ENCODE assay signal across 9 mouse cellular contexts in the genomic region with DNA sequence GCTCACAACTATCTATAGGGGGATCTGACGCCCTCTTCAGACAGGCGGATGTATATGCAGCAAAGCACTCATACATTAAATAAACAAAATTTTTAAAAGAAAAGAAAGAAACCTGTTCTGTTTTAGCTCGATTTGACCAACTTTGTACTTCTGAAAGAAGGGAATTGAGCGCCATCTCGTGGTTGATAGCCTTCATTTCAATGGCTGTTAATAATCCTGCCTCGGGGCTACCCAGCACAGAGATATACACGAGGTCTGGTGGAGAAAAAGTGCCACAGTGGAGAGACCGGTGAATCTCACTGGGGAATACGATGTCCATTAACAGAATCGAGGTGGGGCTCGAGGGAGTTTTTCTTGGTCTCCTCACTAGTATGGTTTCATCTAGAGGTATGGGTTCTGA. TPM values are rescaled to one million over a fixed set of nuclear protein-coding genes. Genes with fewer than 3 reads are reported as not detected.
DNase-seq lines count a peak whose midpoint lies in the region; ATAC-seq and TF ChIP-seq lines count a peak whose summit lies in the region.
"Had no signal": no experiment of that assay in that cellular context is flagged by ENCODE, and none has a peak within 500 bp of the region (broad histone marks: within the 10 kb centered on the region; RNA-seq: fewer than 3 reads in every experiment).

No protein-coding gene starts in this region.

- no peaks in the 10 kb centered on the region for H3K27me3 ChIP-seq in liver, postnatal 0 days (ENCODE audit: insufficient read depth, low read length)
- H3K27me3 ChIP-seq in liver, embryonic 12.5 days (replicated peaks), result peaks cover 8% of the 10 kb centered on the region; the same call in 1 of the 2 replicates
- H3K27me3 ChIP-seq in midbrain, postnatal 0 days (ENCODE audit: insufficient read depth, low read length), result no peaks in the 10 kb centered on the region
- H3K27me3 ChIP-seq: heart, embryonic 15.5 days had no signal

- no peaks in the 10 kb centered on the region for H3K9me3 ChIP-seq in liver, postnatal 0 days (ENCODE audit: low read length)
- H3K9me3 ChIP-seq in liver, embryonic 12.5 days (replicated peaks), result 0 out of 2 replicates have a peak, but pooled peaks cover 3% of the 10 kb centered on the region
- H3K9me3 ChIP-seq in midbrain, postnatal 0 days (ENCODE audit: low read length), result no peaks in the 10 kb centered on the region
- H3K9me3 ChIP-seq: heart, embryonic 15.5 days had no signal

- H3K27ac ChIP-seq in liver, postnatal 0 days (ENCODE audit: low read depth), result no peak overlapping the region
- H3K27ac ChIP-seq in liver, embryonic 12.5 days, result no peak overlapping the region
- no peak overlapping the region for H3K27ac ChIP-seq in midbrain, postnatal 0 days (ENCODE audit: low read depth, low read length)
- H3K27ac ChIP-seq: heart, embryonic 15.5 days had no signal

- H3K4me3 ChIP-seq in liver, postnatal 0 days (ENCODE audit: low read depth, low read length), result no peak overlapping the region
- H3K4me3 ChIP-seq in liver, embryonic 12.5 days, result no peak overlapping the region
- H3K4me3 ChIP-seq in midbrain, postnatal 0 days (ENCODE audit: low read depth, low read length), result no peak overlapping the region
- H3K4me3 ChIP-seq: heart, embryonic 15.5 days had no signal

- no peaks in the 10 kb centered on the region for H3K36me3 ChIP-seq in liver, postnatal 0 days (replicated peaks; ENCODE audit: insufficient read depth, low read length)
- no peaks in the 10 kb centered on the region for H3K36me3 ChIP-seq in liver, embryonic 12.5 days
- no peaks in the 10 kb centered on the region for H3K36me3 ChIP-seq in midbrain, postnatal 0 days (ENCODE audit: insufficient read depth, low read length)
- H3K36me3 ChIP-seq: heart, embryonic 15.5 days had no signal

- ATAC-seq in liver, postnatal 0 days, result no peak
- no peak for ATAC-seq in liver, embryonic 12.5 days
- no peak for ATAC-seq in midbrain, postnatal 0 days (ENCODE audit: low FRiP score)
- ATAC-seq in erythroblast, adult 5-6 weeks (replicated peaks; ENCODE audit: low FRiP score, poor library complexity, severe bottlenecking), result no peak

- no peaks in the 10 kb centered on the region for H3K4me1 ChIP-seq in liver, postnatal 0 days (ENCODE audit: insufficient read depth)
- H3K4me1 ChIP-seq in liver, embryonic 12.5 days, result peaks cover 10% of the 10 kb centered on the region; the same call in 1 of the 2 replicates
- H3K4me1 ChIP-seq in midbrain, postnatal 0 days (ENCODE audit: insufficient read depth, low read length), result no peaks in the 10 kb centered on the region

- no peak overlapping the region for H3K4me2 ChIP-seq in liver, postnatal 0 days (ENCODE audit: low read depth, low read length)
- no peak overlapping the region for H3K4me2 ChIP-seq in liver, embryonic 12.5 days
- no peak overlapping the region for H3K4me2 ChIP-seq in midbrain, postnatal 0 days (ENCODE audit: low read depth, low read length, poor library complexity, severe bottlenecking)
- H3K4me2 ChIP-seq: heart, embryonic 15.5 days had no signal

- no peak for TF ChIP-seq EP300 in liver, postnatal 0 days (IDR thresholded peaks at IDR 0.05; ENCODE audit: low read depth)

- WGBS in liver, postnatal 0 days (ENCODE audit: insufficient replicate concordance), result 48% methylated on average over 11 of the region's 11 CpGs
- WGBS in liver, embryonic 12.5 days (ENCODE audit: insufficient replicate concordance), result 47% methylated on average over 11 of the region's 11 CpGs
- WGBS in midbrain, postnatal 0 days, result 51% methylated on average over 11 of the region's 11 CpGs

- peak; percentile 50 for DNase-seq in gastrocnemius, adult 18-20 months (ENCODE audit: low spot score)
- no peak for DNase-seq in gastrocnemius, postnatal 4 days (ENCODE audit: low spot score in 2 of 2)
- no peak for DNase-seq in liver, postnatal 0 days
- DNase-seq in MEL-GATA-1-ER (ENCODE audit: extremely low read depth, low read depth), result peak; percentile 59
- DNase-seq in embryo, embryonic 11 days, result peak; percentile 72
- DNase-seq in midbrain, postnatal 0 days (ENCODE audit: low spot score), result peak; percentile 82

- H3K9ac ChIP-seq in liver, postnatal 0 days (replicated peaks), result no peak overlapping the region
- no peak overlapping the region for H3K9ac ChIP-seq in liver, embryonic 12.5 days
- no peak overlapping the region for H3K9ac ChIP-seq in midbrain, postnatal 0 days (replicated peaks; ENCODE audit: low read length, poor library complexity, severe bottlenecking)
- H3K9ac ChIP-seq: heart, embryonic 15.5 days had no signal

- peak; percentile 65 for TF ChIP-seq CTCF in liver, postnatal 0 days (IDR thresholded peaks at IDR 0.05; ENCODE audit: low read depth)
- peak; percentile 84 for TF ChIP-seq CTCF in midbrain, postnatal 0 days (IDR thresholded peaks at IDR 0.05)

RNA-seq across cellular contexts. Expression of a gene that starts 23.3 kb away (rescaled TPM):
- total RNA-seq in gastrocnemius, adult 18-20 months (2021), result 100 to 1,000 TPM in 1 of 2 experiments, 10 to 100 TPM in 1; 93.2 to 103 TPM
- total RNA-seq in gastrocnemius, postnatal 4 days (2021), result 100 to 1,000 TPM; 134 to 135 TPM
- 108 and 109 TPM in 2 replicates for polyA plus RNA-seq in liver, postnatal 0 days (2015; fragmentation: Nextera tagmentation; extraction: Ambion mirVana)
- polyA plus RNA-seq in liver, embryonic 12.5 days (2016; fragmentation: Nextera tagmentation; extraction: Ambion mirVana), result 130 and 134 TPM in 2 replicates
- 132 and 144 TPM in 2 replicates for total RNA-seq in midbrain, postnatal 0 days (2014; rRNA removed)
- polyA plus RNA-seq in midbrain, postnatal 0 days (2015; fragmentation: Nextera tagmentation; extraction: Ambion mirVana), result 164 and 171 TPM in 2 replicates
- total RNA-seq in erythroblast, adult 5-6 weeks (2015; ENCODE audit: low replicate concordance), result 40.3 and 76.7 TPM in 2 replicates
- total RNA-seq in erythroblast, adult 5-6 weeks (2017; ENCODE audit: low replicate concordance), result 29.5 and 39.3 TPM in 2 replicates

Comparison
In these comparisons a context has a peak if more than half of its experiments do, and no peak if none do; other contexts are left out.
1. DNase-seq: peak in gastrocnemius, adult 18-20 months (single experiment), MEL-GATA-1-ER (single experiment), embryo, embryonic 11 days (single experiment) and midbrain, postnatal 0 days (single experiment); none in gastrocnemius, postnatal 4 days (0 of 2) and liver, postnatal 0 days (single experiment).